Mouse (Mus musculus) frontal cortex, postnatal 25 days (tissue): ENCODE results near the gene Wwox.

Experiments used
- DNase-seq, 2 experiments: peaks; one replicate each; pipeline ENCODE4 v3.0.0; 2022; ENCODE audit warnings: low spot score in 2 of 2

Wwox gene

GRCm38 (mm10) chr8:115222545-115222944 is 783.1 kb downstream of the Wwox start:
- no peak for DNase-seq

- no peak for DNase-seq
Observed at GRCm38 (mm10) chr8:115226781-115227583, 787.5 kb downstream of the Wwox start.

- no peak for DNase-seq
Observed at GRCm38 (mm10) chr8:115228903-115229302, 789.4 kb downstream of the Wwox start.

GRCm38 (mm10) chr8:115234068-115234467 is 794.6 kb downstream of the Wwox start:
- no peak for DNase-seq

- DNase-seq = no peak
Observed at GRCm38 (mm10) chr8:115237596-115237995, 798.1 kb downstream of the Wwox start.

- no peak for DNase-seq
Observed at GRCm38 (mm10) chr8:115243465-115244027, 804.1 kb downstream of the Wwox start.

GRCm38 (mm10) chr8:115249688-115250366 is 810.4 kb downstream of the Wwox start:
- no peak for DNase-seq

- DNase-seq = no peak
Observed at GRCm38 (mm10) chr8:115255550-115255949, 816.1 kb downstream of the Wwox start.

- DNase-seq = no peak
Observed at GRCm38 (mm10) chr8:115257417-115257816, 818.0 kb downstream of the Wwox start.

- DNase-seq = no peak
Observed at GRCm38 (mm10) chr8:115259806-115260205, 820.4 kb downstream of the Wwox start.

GRCm38 (mm10) chr8:115267196-115267595 is 827.7 kb downstream of the Wwox start:
- DNase-seq = no peak

- no peak for DNase-seq
Observed at GRCm38 (mm10) chr8:115269601-115270000, 830.1 kb downstream of the Wwox start.

- no peak for DNase-seq
Observed at GRCm38 (mm10) chr8:115273976-115274375, 834.5 kb downstream of the Wwox start.

GRCm38 (mm10) chr8:115276281-115276680 is 836.8 kb downstream of the Wwox start:
- no peak for DNase-seq

GRCm38 (mm10) chr8:115278291-115278690 is 838.8 kb downstream of the Wwox start:
- DNase-seq = no peak

- DNase-seq = no peak
Observed at GRCm38 (mm10) chr8:115290224-115290623, 850.8 kb downstream of the Wwox start.

- DNase-seq = no peak
Observed at GRCm38 (mm10) chr8:115296760-115297159, 857.3 kb downstream of the Wwox start.

GRCm38 (mm10) chr8:115302484-115302883 is 863.0 kb downstream of the Wwox start:
- DNase-seq = no peak

GRCm38 (mm10) chr8:115307412-115307811 is 868.0 kb downstream of the Wwox start:
- DNase-seq = no peak

GRCm38 (mm10) chr8:115311003-115311402 is 871.5 kb downstream of the Wwox start:
- no peak for DNase-seq

GRCm38 (mm10) chr8:115312371-115312770 is 872.9 kb downstream of the Wwox start:
- no peak for DNase-seq

- no peak for DNase-seq
Observed at GRCm38 (mm10) chr8:115322501-115322900, 883.0 kb downstream of the Wwox start.

- DNase-seq = no peak
Observed at GRCm38 (mm10) chr8:115330671-115331070, 891.2 kb downstream of the Wwox start.
